ENCODE assay signal across 8 mouse cellular contexts in genomic region chr19:6268170-6268528, GRCm38 (mm10). TPM values are rescaled to one million over a fixed set of nuclear protein-coding genes. Genes with fewer than 3 reads are reported as not detected.
A peak's percentile ranks its signal among the peaks of the same experiment; 100 is the strongest.
DNase-seq lines count a peak whose midpoint lies in the region; ATAC-seq and TF ChIP-seq lines count a peak whose summit lies in the region.

No protein-coding gene starts in this region.

- H3K27me3 ChIP-seq in MEL (ENCODE audit: control insufficient read depth in 1 of 2, insufficient read depth in 2 of 2, low read length in 2 of 2): no peaks in the 10 kb centered on the region
- H3K27me3 ChIP-seq in forebrain, embryonic 16.5 days (replicated peaks; ENCODE audit: control insufficient read depth, insufficient read depth, low read length): no peaks in the 10 kb centered on the region
- H3K27me3 ChIP-seq in hindbrain, embryonic 11.5 days (ENCODE audit: control insufficient read depth, insufficient read depth, low read length): no peaks in the 10 kb centered on the region
- no peaks in the 10 kb centered on the region for H3K27me3 ChIP-seq in lung, postnatal 0 days (replicated peaks; ENCODE audit: insufficient read depth, low read length)

- no peaks in the 10 kb centered on the region for H3K9me3 ChIP-seq in MEL (replicated peaks; ENCODE audit: insufficient read depth, low read length)
- H3K9me3 ChIP-seq in forebrain, embryonic 16.5 days (ENCODE audit: control insufficient read depth, low read length): no peaks in the 10 kb centered on the region
- H3K9me3 ChIP-seq in hindbrain, embryonic 11.5 days (ENCODE audit: control insufficient read depth, low read length): no peaks in the 10 kb centered on the region
- H3K9me3 ChIP-seq in lung, postnatal 0 days (ENCODE audit: low read length): no peaks in the 10 kb centered on the region

- no peak overlapping the region for H3K27ac ChIP-seq in MEL (ENCODE audit: control insufficient read depth, low read depth, low read length)
- no peak overlapping the region for H3K27ac ChIP-seq in forebrain, embryonic 16.5 days (ENCODE audit: low read length)
- no peak overlapping the region for H3K27ac ChIP-seq in hindbrain, embryonic 11.5 days (ENCODE audit: low read depth, low read length)
- H3K27ac ChIP-seq in lung, postnatal 0 days (ENCODE audit: low read length): peak overlapping the region; percentile 49

- no peak overlapping the region for H3K4me3 ChIP-seq in MEL (ENCODE audit: control insufficient read depth in 1 of 2, insufficient read depth in 1 of 2, low read depth in 2 of 2, low read length in 2 of 2)
- H3K4me3 ChIP-seq in forebrain, embryonic 16.5 days (replicated peaks; ENCODE audit: low read length): no peak overlapping the region
- H3K4me3 ChIP-seq in hindbrain, embryonic 11.5 days (ENCODE audit: low read depth, low read length): no peak overlapping the region
- H3K4me3 ChIP-seq in lung, postnatal 0 days (ENCODE audit: low read depth, low read length): no peak overlapping the region

- 16% methylated on average over 8 of the region's 8 CpGs for WGBS in forebrain, embryonic 16.5 days
- 17% methylated on average over 8 of the region's 8 CpGs for WGBS in hindbrain, embryonic 11.5 days
- WGBS in lung, postnatal 0 days: 7% methylated on average over 8 of the region's 8 CpGs

- H3K4me1 ChIP-seq in MEL (ENCODE audit: control insufficient read depth in 1 of 2, insufficient read depth in 2 of 2, low read length in 2 of 2): no peaks in the 10 kb centered on the region; a peak in 1 of 4 replicates
- 0 out of 2 replicates have a peak, but pooled peaks cover 5% of the 10 kb centered on the region for H3K4me1 ChIP-seq in forebrain, embryonic 16.5 days (replicated peaks; ENCODE audit: control insufficient read depth, insufficient read depth, low read length)
- no peaks in the 10 kb centered on the region for H3K4me1 ChIP-seq in hindbrain, embryonic 11.5 days (replicated peaks; ENCODE audit: control insufficient read depth, insufficient read depth, low read length)
- peaks cover 2% of the 10 kb centered on the region; the same call in 1 of the 2 replicates for H3K4me1 ChIP-seq in lung, postnatal 0 days (ENCODE audit: insufficient read depth, low read depth, low read length)

- no peak for TF ChIP-seq EP300 in MEL (IDR thresholded peaks at IDR 0.05; ENCODE audit: low read depth in 1 of 2, low read length in 2 of 2)
- TF ChIP-seq EP300 in lung, postnatal 0 days (IDR thresholded peaks at IDR 0.05): no peak

- H3K79me2 ChIP-seq in MEL (ENCODE audit: control insufficient read depth, insufficient read depth, low read length, poor library complexity): no peaks in the 10 kb centered on the region

- TF ChIP-seq CTCF in MEL (IDR thresholded peaks at IDR 0.05 in 2 of 3, conservative IDR thresholded peaks at IDR 0.05 in 1 of 3; ENCODE audit: control insufficient read depth in 1 of 3, insufficient read depth in 1 of 3, low read depth in 2 of 3, low read length in 3 of 3, poor library complexity in 1 of 3, severe bottlenecking in 1 of 3): peak; percentile 89 to 93 (median 92)
- TF ChIP-seq CTCF in lung, postnatal 0 days (IDR thresholded peaks at IDR 0.05): peak; percentile 94

- ATAC-seq in forebrain, embryonic 16.5 days: peak; percentile 84
- no peak for ATAC-seq in hindbrain, embryonic 11.5 days (ENCODE audit: low FRiP score)
- peak; percentile 68 for ATAC-seq in lung, postnatal 0 days

- peak; percentile 74 for TF ChIP-seq RAD21 in MEL (IDR thresholded peaks at IDR 0.05; ENCODE audit: low read depth, low read length)

- TF ChIP-seq POLR2A in MEL (IDR thresholded peaks at IDR 0.05; ENCODE audit: control insufficient read depth in 1 of 2, insufficient read depth in 1 of 2, low read depth in 1 of 2, low read length in 2 of 2, poor library complexity in 1 of 2): no peak

- peak; percentile 93 for DNase-seq in MEL (ENCODE audit: low read depth, low spot score)
- DNase-seq in c-Kit-negative CD71-positive TER-119-positive erythroid progenitor cells, embryonic 14.5 days (ENCODE audit: low read depth, low spot score): peak; percentile 73
- DNase-seq in hindbrain, embryonic 11.5 days (ENCODE audit: low spot score): peak; percentile 94
- peak; percentile 83 for DNase-seq in layer of hippocampus, adult 9-11 months
- peak; percentile 92 for DNase-seq in lung, postnatal 0 days (ENCODE audit: low spot score)
- DNase-seq in retina, embryonic 14.5 days (ENCODE audit: low spot score): peak; percentile 96
- peak; percentile 89 for DNase-seq in thymus, postnatal 25 days

- peak overlapping the region; percentile 57 for H3K9ac ChIP-seq in MEL (ENCODE audit: control insufficient read depth, low read depth, low read length, poor library complexity, severe bottlenecking)
- no peak overlapping the region for H3K9ac ChIP-seq in forebrain, embryonic 16.5 days (replicated peaks; ENCODE audit: low read depth, low read length)
- no peak overlapping the region for H3K9ac ChIP-seq in hindbrain, embryonic 11.5 days (ENCODE audit: low read depth, low read length)
- H3K9ac ChIP-seq in lung, postnatal 0 days (replicated peaks; ENCODE audit: low read depth): no peak overlapping the region

- H3K36me3 ChIP-seq in MEL (ENCODE audit: control insufficient read depth in 1 of 2, insufficient read depth in 2 of 2, low read length in 2 of 2): no peaks in the 10 kb centered on the region; a peak in 1 of 4 replicates
- H3K36me3 ChIP-seq in forebrain, embryonic 16.5 days (ENCODE audit: control insufficient read depth, insufficient read depth): no peaks in the 10 kb centered on the region
- no peaks in the 10 kb centered on the region for H3K36me3 ChIP-seq in hindbrain, embryonic 11.5 days (ENCODE audit: control insufficient read depth, insufficient read depth, low read length)
- H3K36me3 ChIP-seq in lung, postnatal 0 days (ENCODE audit: insufficient read depth, low read length): no peaks in the 10 kb centered on the region

- no peak overlapping the region for H3K4me2 ChIP-seq in forebrain, embryonic 16.5 days (ENCODE audit: low read length)
- no peak overlapping the region for H3K4me2 ChIP-seq in hindbrain, embryonic 11.5 days (replicated peaks; ENCODE audit: low read depth, low read length)
- no peak overlapping the region for H3K4me2 ChIP-seq in lung, postnatal 0 days (replicated peaks; ENCODE audit: low read depth, low read length)

TF ChIP-seq in MEL, 35 proteins besides CTCF, POLR2A, EP300 and RAD21:
- peak; percentile 17; the same call in 1 of the 2 replicates for TF ChIP-seq MXI1 (IDR thresholded peaks at IDR 0.05; ENCODE audit: low read depth, low read length)
- no peak for TF ChIP-seq MAX (IDR thresholded peaks at IDR 0.05; ENCODE audit: low read length)
- peak; percentile 98 for TF ChIP-seq SMC3 (IDR thresholded peaks at IDR 0.05; ENCODE audit: low read depth, low read length)
- peak; percentile 32; the same call in 1 of the 2 replicates for TF ChIP-seq SIN3A (IDR thresholded peaks at IDR 0.05; ENCODE audit: low read length)
- no peak for TF ChIP-seq ZKSCAN1 (IDR thresholded peaks at IDR 0.05; ENCODE audit: low read depth, low read length)
- no peak for TF ChIP-seq ETS1 (IDR thresholded peaks at IDR 0.05; ENCODE audit: low read depth, low read length)
- TF ChIP-seq ZC3H11A (IDR thresholded peaks at IDR 0.05; ENCODE audit: low read depth, low read length): peak; percentile 80

RNA-seq across cellular contexts. Expression of gene Ehd1, which starts 8.4 kb away (rescaled TPM):
- 57.8 and 65.9 TPM in 2 replicates for total RNA-seq in MEL (2012; rRNA removed)
- polyA plus RNA-seq in MEL (2012; ENCODE audit: insufficient read depth in 1 of 2, insufficient read length in 2 of 2, low read depth in 1 of 2, low replicate concordance in 2 of 2, missing spikeins in 1 of 2): 100 to 1,000 TPM in 1 of 2 experiments, not detected in 1; 105 TPM
- polyA plus RNA-seq in forebrain, embryonic 16.5 days (2015; fragmentation: Nextera tagmentation; extraction: Ambion mirVana): 105 and 106 TPM in 2 replicates
- polyA plus RNA-seq in hindbrain, embryonic 11.5 days (2014; fragmentation: Nextera tagmentation; extraction: Ambion mirVana): 62.6 and 67.4 TPM in 2 replicates
- polyA plus RNA-seq in lung, postnatal 0 days (2015; fragmentation: Nextera tagmentation; extraction: Ambion mirVana): 115 and 119 TPM in 2 replicates

RNA-seq across cellular contexts. Expression of gene Atg2a, which starts 26.7 kb away (rescaled TPM):
- total RNA-seq in MEL (2012; rRNA removed): 7.9 and 10.6 TPM in 2 replicates
- 10 to 100 TPM in 1 of 2 experiments, not detected in 1; 21.7 TPM for polyA plus RNA-seq in MEL (2012; ENCODE audit: insufficient read depth in 1 of 2, insufficient read length in 2 of 2, low read depth in 1 of 2, low replicate concordance in 2 of 2, missing spikeins in 1 of 2)
- polyA plus RNA-seq in forebrain, embryonic 16.5 days (2015; fragmentation: Nextera tagmentation; extraction: Ambion mirVana): 11.2 and 13.1 TPM in 2 replicates
- 7.0 and 8.1 TPM in 2 replicates for polyA plus RNA-seq in hindbrain, embryonic 11.5 days (2014; fragmentation: Nextera tagmentation; extraction: Ambion mirVana)
- polyA plus RNA-seq in lung, postnatal 0 days (2015; fragmentation: Nextera tagmentation; extraction: Ambion mirVana): 5.1 and 5.9 TPM in 2 replicates

RNA-seq across cellular contexts. Expression of gene Ppp2r5b, which starts 32.5 kb away (rescaled TPM):
- 10.4 and 14.7 TPM in 2 replicates for total RNA-seq in MEL (2012; rRNA removed)
- polyA plus RNA-seq in MEL (2012; ENCODE audit: insufficient read depth in 1 of 2, insufficient read length in 2 of 2, low read depth in 1 of 2, low replicate concordance in 2 of 2, missing spikeins in 1 of 2): 10 to 100 TPM in 1 of 2 experiments, not detected in 1; 15.6 TPM
- 106 and 117 TPM in 2 replicates for polyA plus RNA-seq in forebrain, embryonic 16.5 days (2015; fragmentation: Nextera tagmentation; extraction: Ambion mirVana)
- 42.1 and 46.8 TPM in 2 replicates for polyA plus RNA-seq in hindbrain, embryonic 11.5 days (2014; fragmentation: Nextera tagmentation; extraction: Ambion mirVana)
- 20.2 and 21.6 TPM in 2 replicates for polyA plus RNA-seq in lung, postnatal 0 days (2015; fragmentation: Nextera tagmentation; extraction: Ambion mirVana)

RNA-seq across cellular contexts. Expression of gene Cdc42bpg, which starts 38.1 kb away (rescaled TPM):
- total RNA-seq in MEL (2012; rRNA removed): 2.0 and 2.6 TPM in 2 replicates
- 1 to 10 TPM in 1 of 2 experiments, not detected in 1; 4.5 TPM for polyA plus RNA-seq in MEL (2012; ENCODE audit: insufficient read depth in 1 of 2, insufficient read length in 2 of 2, low read depth in 1 of 2, low replicate concordance in 2 of 2, missing spikeins in 1 of 2)
- polyA plus RNA-seq in forebrain, embryonic 16.5 days (2015; fragmentation: Nextera tagmentation; extraction: Ambion mirVana): 0.52 and 1.1 TPM in 2 replicates
- 0.50 and 0.82 TPM in 2 replicates for polyA plus RNA-seq in hindbrain, embryonic 11.5 days (2014; fragmentation: Nextera tagmentation; extraction: Ambion mirVana)
- 2.8 and 3.2 TPM in 2 replicates for polyA plus RNA-seq in lung, postnatal 0 days (2015; fragmentation: Nextera tagmentation; extraction: Ambion mirVana)

RNA-seq across cellular contexts. Expression of gene Gpha2, which starts 42.0 kb away (rescaled TPM):
- not detected in 2 replicates for total RNA-seq in MEL (2012; rRNA removed)
- polyA plus RNA-seq in MEL (2012; ENCODE audit: insufficient read depth in 1 of 2, insufficient read length in 2 of 2, low read depth in 1 of 2, low replicate concordance in 2 of 2, missing spikeins in 1 of 2): under 1 TPM in 1 of 2 experiments, not detected in 1; 0.19 TPM
- not detected in 2 replicates for polyA plus RNA-seq in forebrain, embryonic 16.5 days (2015; fragmentation: Nextera tagmentation; extraction: Ambion mirVana)
- polyA plus RNA-seq in hindbrain, embryonic 11.5 days (2014; fragmentation: Nextera tagmentation; extraction: Ambion mirVana): 0.71 and 0.98 TPM in 2 replicates
- polyA plus RNA-seq in lung, postnatal 0 days (2015; fragmentation: Nextera tagmentation; extraction: Ambion mirVana): 0.49 and 0.55 TPM in 2 replicates
